Mouse (Mus musculus) liver, embryonic 14.5 days (tissue): ENCODE data around the gene Rnf151.

Experiments
- CTCF ChIP-seq: IDR thresholded peaks from 2 replicates; pipeline ENCODE4 v1.5.1; 2016; ENCODE audit warnings: antibody characterized with exemption, low read depth, control low read depth
- EP300 ChIP-seq: IDR thresholded peaks from 2 replicates; pipeline ENCODE4 v1.6.1; 2016; ENCODE audit warnings: antibody characterized with exemption, low read depth

- TF ChIP-seq CTCF (no peak), EP300 (no peak)
Measured at GRCm38 (mm10) chr17:24677500-24678080, 40.3 kb downstream of the Rnf151 start.
